Mouse (Mus musculus) liver, embryonic 14.5 days (tissue): ENCODE data around the gene Vars. TPM values are rescaled to one million over a fixed set of nuclear protein-coding genes. Genes with fewer than 3 reads are reported as not detected.

Experiments
- ATAC-seq: fragments of 200-750 bp; cut with Nextera tagmentation; 2 replicates; pipeline ENCODE4 v1.8.0; 2017; ENCODE audit warnings: moderate number of reproducible peaks, mild to moderate bottlenecking, moderate library complexity; ENCODE audit not compliant: insufficient read depth
- DNase-seq, 3 experiments: peaks; one replicate each; pipeline ENCODE4 v3.0.0-alpha.2; 2012 to 2013; ENCODE audit warnings: low read depth in 3 of 3, low spot score in 3 of 3
- H3K27ac ChIP-seq: fragments of 300-500 bp; sonication (generic); 2 replicates; pipeline ENCODE4 v1.5.1; 2014; ENCODE audit warnings: moderate library complexity, mild to moderate bottlenecking, control low read depth, inconsistent platforms
- H3K27me3 ChIP-seq: fragments of 300-500 bp; sonication (generic); 2 replicates; pipeline ENCODE4 v1.6.1; 2014; ENCODE audit warnings: mild to moderate bottlenecking, low read length, moderate library complexity; ENCODE audit not compliant: control insufficient read depth, insufficient read depth
- H3K36me3 ChIP-seq: fragments of 300-500 bp; sonication (generic); replicated peaks from 2 replicates; pipeline ENCODE4 v1.6.1; 2014; ENCODE audit warnings: low read depth; ENCODE audit not compliant: control insufficient read depth, insufficient read depth
- H3K4me1 ChIP-seq, 2 experiments: fragments of 200-500 bp in 1 of 2; fragments of 300-500 bp in 1 of 2; sonication (generic) in 1 of 2; replicated peaks; 2 replicates each; pipeline ENCODE4 v1.6.1; 2012 to 2014; ENCODE audit warnings: antibody characterized with exemption in 1 of 2, inconsistent platforms in 1 of 2, low read length in 1 of 2; ENCODE audit not compliant: control insufficient read depth in 2 of 2, insufficient read depth in 2 of 2
- H3K4me2 ChIP-seq: fragments of 300-500 bp; sonication (generic); 2 replicates; pipeline ENCODE4 v1.6.1; 2014; ENCODE audit warnings: low read depth, mild to moderate bottlenecking, control low read depth, moderate library complexity
- H3K4me3 ChIP-seq, 2 experiments: fragments of 200-500 bp in 1 of 2; fragments of 300-500 bp in 1 of 2; sonication (generic) in 1 of 2; 2 replicates each; pipeline ENCODE4 v1.5.1; 2012 to 2014; ENCODE audit warnings: low read depth in 2 of 2, low read length in 2 of 2, mild to moderate bottlenecking in 2 of 2, control low read depth in 1 of 2, inconsistent platforms in 1 of 2, moderate library complexity in 1 of 2; ENCODE audit not compliant: insufficient read depth in 1 of 2
- H3K9ac ChIP-seq: fragments of 300-500 bp; sonication (generic); replicated peaks from 2 replicates; pipeline ENCODE4 v1.6.1; 2014; ENCODE audit warnings: mild to moderate bottlenecking, control low read depth, moderate library complexity
- H3K9me3 ChIP-seq: fragments of 300-500 bp; sonication (generic); 2 replicates; pipeline ENCODE4 v1.6.1; 2016; ENCODE audit warnings: low read length, mixed read lengths; ENCODE audit not compliant: control insufficient read depth
- CTCF ChIP-seq: IDR thresholded peaks from 2 replicates; pipeline ENCODE4 v1.5.1; 2016; ENCODE audit warnings: antibody characterized with exemption, low read depth, control low read depth
- EP300 ChIP-seq: IDR thresholded peaks from 2 replicates; pipeline ENCODE4 v1.6.1; 2016; ENCODE audit warnings: antibody characterized with exemption, low read depth
- WGBS: fragments of 180-500 bp; shearing (Covaris S2); extraction: QIAGEN DNeasy Blood & Tissue Kit; methylation state at CpG from one replicate; pipeline ENCODE4 v1.1.7; 2014; ENCODE audit not compliant: insufficient replicate concordance; 5-methylcytosine and 5-hydroxymethylcytosine counted together
- polyA plus RNA-seq, 2 experiments: library from polyadenylated mRNA; depleted of rRNA in 1 of 2; stranded (reverse) in 1 of 2; unstranded in 1 of 2; fragments of >200 nt; fragmentation: Nextera tagmentation in 1 of 2; extraction: Ambion mirVana in 1 of 2; gene quantifications; 2 replicates each; pipeline versions ENCODE4 v1.2.1 to v1.2.3; 2012 to 2014

Gene Vars
- polyA plus RNA-seq, 2 experiments = 61.7 to 67.6 TPM

GRCm38 (mm10) chr17:35024691-35025488 is 24.1 kb downstream of the Vars start:
- Histone ChIP-seq H3K9me3 (no peaks in the 10 kb centered on the region), H3K4me1 (peaks cover 21 to 35% of the 10 kb centered on the region in 2 experiments), H3K4me2 (no peak overlapping the region), H3K36me3 (no peaks in the 10 kb centered on the region), H3K27ac (no peak overlapping the region), H3K27me3 (no peaks in the 10 kb centered on the region), H3K4me3 (no peak overlapping the region), H3K9ac (no peak overlapping the region)
- TF ChIP-seq CTCF (no peak), EP300 (no peak)
- ATAC-seq (no peak), DNase-seq (no peak)
- WGBS = 38% methylated on average over 10 of the region's 10 CpGs

GRCm38 (mm10) chr17:35026206-35026605 is 25.4 kb downstream of the Vars start:
- Histone ChIP-seq H3K9ac (no peak overlapping the region), H3K9me3 (no peaks in the 10 kb centered on the region), H3K4me2 (no peak overlapping the region), H3K36me3 (no peaks in the 10 kb centered on the region), H3K4me1 (peaks cover 20 to 36% of the 10 kb centered on the region in 2 experiments), H3K4me3 (no peak overlapping the region), H3K27me3 (no peaks in the 10 kb centered on the region), H3K27ac (no peak overlapping the region)
- WGBS = 72% methylated on average over 5 of the region's 5 CpGs
- TF ChIP-seq CTCF (no peak), EP300 (no peak)
- no peak for DNase-seq
- ATAC-seq = no peak

- Histone ChIP-seq H3K4me1 (peaks cover 11 to 31% of the 10 kb centered on the region in 2 experiments), H3K27ac (no peak within 1 kb of the TSS), H3K9ac (no peak within 1 kb of the TSS), H3K27me3 (no peaks in the 10 kb centered on the region), H3K9me3 (no peaks in the 10 kb centered on the region), H3K36me3 (no peaks in the 10 kb centered on the region), H3K4me2 (no peak within 1 kb of the TSS), H3K4me3 (no peak within 1 kb of the TSS)
- TF ChIP-seq EP300 = no peak
- TF ChIP-seq CTCF = no peak
- ATAC-seq (0 out of 2 replicates have a peak, but pooled peaks have one; percentile 36), DNase-seq (no peak)
- 46% methylated on average over 13 of the region's 13 CpGs for WGBS
Observed at GRCm38 (mm10) chr17:35027277-35028068, 26.7 kb downstream of the Vars start, which contains the start of gene Sapcd1. TSS of gene Sapcd1 (minus strand) at chr17:35028016.

- H3K9me3 ChIP-seq = no peaks in the 10 kb centered on the region
- 45% methylated on average over 2 of the region's 2 CpGs for WGBS
- H3K4me1 ChIP-seq = peaks cover 6 to 22% of the 10 kb centered on the region in 2 experiments
- no peak for TF ChIP-seq EP300
- no peak for TF ChIP-seq CTCF
- DNase-seq (no peak), ATAC-seq (no peak)
- no peak overlapping the region for H3K4me3 ChIP-seq
- H3K4me2 ChIP-seq = no peak overlapping the region
- no peak overlapping the region for H3K27ac ChIP-seq
- no peaks in the 10 kb centered on the region for H3K36me3 ChIP-seq
- H3K9ac ChIP-seq = no peak overlapping the region
- H3K27me3 ChIP-seq = no peaks in the 10 kb centered on the region
Observed at GRCm38 (mm10) chr17:35028315-35028714, 27.5 kb downstream of the Vars start.
